Mouse (Mus musculus): ENCODE measurements around the gene Nlrp1b. TPM values are rescaled to one million over a fixed set of nuclear protein-coding genes. Genes with fewer than 3 reads are reported as not detected.

Nlrp1b gene
- total and polyA plus RNA-seq, 2 experiments from 2014 or later, result 0.04 to 0.19 TPM

- H3K9me3 ChIP-seq (replicated peaks; ENCODE audit: control insufficient read depth, low read length), result no peaks in the 10 kb centered on the region
- no peaks in the 10 kb centered on the region for H3K36me3 ChIP-seq (replicated peaks; ENCODE audit: control insufficient read depth, insufficient read depth, low read length)
- no peak overlapping the region for H3K27ac ChIP-seq (ENCODE audit: low read depth)
- H3K4me3 ChIP-seq (ENCODE audit: low read depth, low read length), result no peak overlapping the region
- no peaks in the 10 kb centered on the region for H3K4me1 ChIP-seq (ENCODE audit: control insufficient read depth, insufficient read depth)
- H3K4me2 ChIP-seq (ENCODE audit: low read depth, low read length), result no peak overlapping the region
- 70% methylated on average over 1 of the region's 1 CpGs for WGBS
- H3K9ac ChIP-seq (replicated peaks; ENCODE audit: low read depth, low read length), result no peak overlapping the region
- H3K27me3 ChIP-seq (ENCODE audit: control insufficient read depth, insufficient read depth, low read length), result no peaks in the 10 kb centered on the region
- ATAC-seq (ENCODE audit: insufficient read depth, low read depth), result no peak
- TF ChIP-seq CTCF (IDR thresholded peaks at IDR 0.05; ENCODE audit: low read depth) (no peak), EP300 (IDR thresholded peaks at IDR 0.05; ENCODE audit: low read depth) (no peak)
- DNase-seq (ENCODE audit: low spot score), result no peak
Observed at GRCm38 (mm10) chr11:71142031-71142430, 88.5 kb downstream of the Nlrp1b start.

GRCm38 (mm10) chr11:71107128-71107527, 123.4 kb downstream of the Nlrp1b start:
- Histone ChIP-seq H3K9me3 (replicated peaks; ENCODE audit: control insufficient read depth, low read length) (no peaks in the 10 kb centered on the region), H3K4me2 (ENCODE audit: low read depth, low read length) (no peak overlapping the region), H3K4me3 (ENCODE audit: low read depth, low read length) (no peak overlapping the region), H3K36me3 (replicated peaks; ENCODE audit: control insufficient read depth, insufficient read depth, low read length) (no peaks in the 10 kb centered on the region), H3K4me1 (ENCODE audit: control insufficient read depth, insufficient read depth) (no peaks in the 10 kb centered on the region), H3K27ac (ENCODE audit: low read depth) (no peak overlapping the region), H3K9ac (replicated peaks; ENCODE audit: low read depth, low read length) (no peak overlapping the region), H3K27me3 (ENCODE audit: control insufficient read depth, insufficient read depth, low read length) (no peaks in the 10 kb centered on the region)
- TF ChIP-seq EP300 (IDR thresholded peaks at IDR 0.05; ENCODE audit: low read depth) (no peak), CTCF (IDR thresholded peaks at IDR 0.05; ENCODE audit: low read depth) (no peak)
- ATAC-seq (ENCODE audit: insufficient read depth, low read depth), result no peak
- WGBS, result 70% methylated on average over 2 of the region's 2 CpGs
- DNase-seq (ENCODE audit: low spot score), result no peak

GRCm38 (mm10) chr11:71106261-71107021, 124.1 kb downstream of the Nlrp1b start:
- DNase-seq (ENCODE audit: low spot score) (no peak), ATAC-seq (ENCODE audit: insufficient read depth, low read depth) (no peak)
- no peaks in the 10 kb centered on the region for H3K9me3 ChIP-seq (replicated peaks; ENCODE audit: control insufficient read depth, low read length)
- no peak overlapping the region for H3K4me2 ChIP-seq (ENCODE audit: low read depth, low read length)
- no peaks in the 10 kb centered on the region for H3K27me3 ChIP-seq (ENCODE audit: control insufficient read depth, insufficient read depth, low read length)
- H3K27ac ChIP-seq (ENCODE audit: low read depth), result no peak overlapping the region
- H3K36me3 ChIP-seq (replicated peaks; ENCODE audit: control insufficient read depth, insufficient read depth, low read length), result no peaks in the 10 kb centered on the region
- H3K4me3 ChIP-seq (ENCODE audit: low read depth, low read length), result no peak overlapping the region
- TF ChIP-seq EP300 (IDR thresholded peaks at IDR 0.05; ENCODE audit: low read depth), result no peak
- TF ChIP-seq CTCF (IDR thresholded peaks at IDR 0.05; ENCODE audit: low read depth), result no peak
- no peaks in the 10 kb centered on the region for H3K4me1 ChIP-seq (ENCODE audit: control insufficient read depth, insufficient read depth)
- H3K9ac ChIP-seq (replicated peaks; ENCODE audit: low read depth, low read length), result no peak overlapping the region

- TF ChIP-seq CTCF (IDR thresholded peaks at IDR 0.05; ENCODE audit: low read depth) (no peak), EP300 (IDR thresholded peaks at IDR 0.05; ENCODE audit: low read depth) (no peak)
- DNase-seq (ENCODE audit: low spot score) (no peak), ATAC-seq (ENCODE audit: insufficient read depth, low read depth) (no peak)
- H3K27me3 ChIP-seq (ENCODE audit: control insufficient read depth, insufficient read depth, low read length), result no peaks in the 10 kb centered on the region
- H3K4me3 ChIP-seq (ENCODE audit: low read depth, low read length), result no peak overlapping the region
- H3K4me2 ChIP-seq (ENCODE audit: low read depth, low read length), result no peak overlapping the region
- H3K4me1 ChIP-seq (ENCODE audit: control insufficient read depth, insufficient read depth), result no peaks in the 10 kb centered on the region
- H3K27ac ChIP-seq (ENCODE audit: low read depth), result no peak overlapping the region
- no peaks in the 10 kb centered on the region for H3K9me3 ChIP-seq (replicated peaks; ENCODE audit: control insufficient read depth, low read length)
- H3K9ac ChIP-seq (replicated peaks; ENCODE audit: low read depth, low read length), result no peak overlapping the region
- H3K36me3 ChIP-seq (replicated peaks; ENCODE audit: control insufficient read depth, insufficient read depth, low read length), result no peaks in the 10 kb centered on the region
Observed at GRCm38 (mm10) chr11:71103931-71104330, 126.6 kb downstream of the Nlrp1b start.

Other genes starting within 250 kb of the Nlrp1b start
- gene C1qbp, start 247.7 kb downstream of the Nlrp1b start, total RNA-seq (2014; rRNA removed; ENCODE audit: low replicate concordance), result 10.3 and 20.6 TPM in 2 replicates
- 308 and 311 TPM in 2 replicates for gene C1qbp, start 247.7 kb downstream of the Nlrp1b start, polyA plus RNA-seq (2015; fragmentation: Nextera tagmentation; extraction: Ambion mirVana)
- gene Dhx33, start 226.3 kb downstream of the Nlrp1b start, total RNA-seq (2014; rRNA removed; ENCODE audit: low replicate concordance), result 19.6 and 20.6 TPM in 2 replicates
- gene Dhx33, start 226.3 kb downstream of the Nlrp1b start, polyA plus RNA-seq (2015; fragmentation: Nextera tagmentation; extraction: Ambion mirVana), result 5.8 and 6.3 TPM in 2 replicates
- 3.1 and 5.5 TPM in 2 replicates for gene Mis12, start 211.1 kb downstream of the Nlrp1b start, total RNA-seq (2014; rRNA removed; ENCODE audit: low replicate concordance)
- gene Mis12, start 211.1 kb downstream of the Nlrp1b start, polyA plus RNA-seq (2015; fragmentation: Nextera tagmentation; extraction: Ambion mirVana), result 11.2 and 11.4 TPM in 2 replicates
- gene Derl2, start 210.9 kb downstream of the Nlrp1b start, total RNA-seq (2014; rRNA removed; ENCODE audit: low replicate concordance), result 30.0 and 37.3 TPM in 2 replicates
- gene Derl2, start 210.9 kb downstream of the Nlrp1b start, polyA plus RNA-seq (2015; fragmentation: Nextera tagmentation; extraction: Ambion mirVana), result 32.3 and 36.5 TPM in 2 replicates
- gene 6330403K07Rik, start 197.2 kb downstream of the Nlrp1b start, total RNA-seq (2014; rRNA removed; ENCODE audit: low replicate concordance), result 4.4 and 5.4 TPM in 2 replicates
- 6.0 and 8.1 TPM in 2 replicates for gene 6330403K07Rik, start 197.2 kb downstream of the Nlrp1b start, polyA plus RNA-seq (2015; fragmentation: Nextera tagmentation; extraction: Ambion mirVana)
- gene Nlrp1a, start 86.0 kb downstream of the Nlrp1b start, total RNA-seq (2014; rRNA removed; ENCODE audit: low replicate concordance), result not detected in 2 replicates
- gene Nlrp1a, start 86.0 kb downstream of the Nlrp1b start, polyA plus RNA-seq (2015; fragmentation: Nextera tagmentation; extraction: Ambion mirVana), result 0.04 TPM in 2 replicates

All from heart, postnatal 0 days (tissue).